Mouse (Mus musculus) olfactory bulb, adult 2 months (tissue): Measurements from ENCODE around the gene Mapk8ip1. TPM values are rescaled to one million over a fixed set of nuclear protein-coding genes. Genes with fewer than 3 reads are reported as not detected.

ENCODE experiments used
- H3K27ac ChIP-seq: fragments of 200-500 bp; 2 replicates; pipeline ENCODE4 v1.5.1; 2012; ENCODE audit warnings: low read depth, low read length; ENCODE audit not compliant: insufficient read depth
- H3K4me1 ChIP-seq: fragments of 200-500 bp; 2 replicates; pipeline ENCODE4 v1.6.1; 2012; ENCODE audit warnings: low read length; ENCODE audit not compliant: control insufficient read depth, insufficient read depth
- H3K4me3 ChIP-seq: fragments of 200-500 bp; 2 replicates; pipeline ENCODE4 v1.5.1; 2012; ENCODE audit warnings: mild to moderate bottlenecking, low read depth, low read length, moderate library complexity; ENCODE audit not compliant: insufficient read depth
- CTCF ChIP-seq: fragments of 200-500 bp; IDR thresholded peaks from 2 replicates; pipeline ENCODE4 v1.5.1; 2012; ENCODE audit warnings: low read depth, mild to moderate bottlenecking, low read length, moderate library complexity; ENCODE audit not compliant: insufficient read depth
- POLR2A ChIP-seq: fragments of 200-500 bp; IDR thresholded peaks from 2 replicates; pipeline ENCODE4 v1.6.1; 2012; ENCODE audit warnings: mild to moderate bottlenecking, low read depth, low read length, moderate library complexity; ENCODE audit not compliant: insufficient read depth
- WGBS: fragments of 180-500 bp; shearing (Covaris S2); methylation state at CpG from one replicate; pipeline ENCODE4 v1.1.7; 2018; 5-methylcytosine and 5-hydroxymethylcytosine counted together
- polyA plus RNA-seq: library from polyadenylated mRNA; stranded (reverse); fragments of >200 nt; gene quantifications from 2 replicates; pipeline ENCODE4 v1.2.4, GENCODE M21; 2012; ENCODE audit warnings: low replicate concordance; ENCODE audit not compliant: missing spikeins, insufficient read depth, insufficient read length

The Mapk8ip1 gene
- polyA plus RNA-seq, 1 experiment: not detected

GRCm38 (mm10) chr2:92397436-92397835 is 3.6 kb downstream of the Mapk8ip1 start:
- no peak overlapping the region for H3K4me3 ChIP-seq
- peaks cover 41% of the 10 kb centered on the region for H3K4me1 ChIP-seq
- 92% methylated on average over 1 of the region's 1 CpGs for WGBS
- TF ChIP-seq POLR2A: no peak
- TF ChIP-seq CTCF: no peak
- no peak overlapping the region for H3K27ac ChIP-seq

DNA sequence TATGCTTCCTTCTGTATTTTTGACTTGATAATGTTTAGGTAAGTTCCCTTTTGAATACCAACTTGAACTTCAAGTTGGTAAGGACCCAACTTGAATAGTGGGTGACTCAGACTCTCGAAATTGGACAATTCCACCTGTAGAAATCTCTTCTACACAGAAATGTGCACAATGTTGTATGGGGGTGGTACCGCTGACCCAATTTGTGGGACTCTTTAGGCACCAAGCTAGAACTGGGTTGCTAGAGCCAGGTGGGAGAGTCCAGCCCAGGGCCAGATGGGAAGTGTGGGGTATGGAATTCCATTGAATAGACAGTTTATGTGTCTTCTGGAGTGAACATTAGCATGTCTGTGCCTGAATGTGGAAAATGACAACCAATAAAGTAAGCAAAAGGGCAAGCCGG is 5.5 kb downstream of the Mapk8ip1 start:
- Histone ChIP-seq H3K27ac (no peak overlapping the region), H3K4me3 (no peak overlapping the region), H3K4me1 (peaks cover 50% of the 10 kb centered on the region)
- TF ChIP-seq POLR2A: no peak
- no peak for TF ChIP-seq CTCF
- 76% methylated on average over 3 of the region's 3 CpGs for WGBS

DNA sequence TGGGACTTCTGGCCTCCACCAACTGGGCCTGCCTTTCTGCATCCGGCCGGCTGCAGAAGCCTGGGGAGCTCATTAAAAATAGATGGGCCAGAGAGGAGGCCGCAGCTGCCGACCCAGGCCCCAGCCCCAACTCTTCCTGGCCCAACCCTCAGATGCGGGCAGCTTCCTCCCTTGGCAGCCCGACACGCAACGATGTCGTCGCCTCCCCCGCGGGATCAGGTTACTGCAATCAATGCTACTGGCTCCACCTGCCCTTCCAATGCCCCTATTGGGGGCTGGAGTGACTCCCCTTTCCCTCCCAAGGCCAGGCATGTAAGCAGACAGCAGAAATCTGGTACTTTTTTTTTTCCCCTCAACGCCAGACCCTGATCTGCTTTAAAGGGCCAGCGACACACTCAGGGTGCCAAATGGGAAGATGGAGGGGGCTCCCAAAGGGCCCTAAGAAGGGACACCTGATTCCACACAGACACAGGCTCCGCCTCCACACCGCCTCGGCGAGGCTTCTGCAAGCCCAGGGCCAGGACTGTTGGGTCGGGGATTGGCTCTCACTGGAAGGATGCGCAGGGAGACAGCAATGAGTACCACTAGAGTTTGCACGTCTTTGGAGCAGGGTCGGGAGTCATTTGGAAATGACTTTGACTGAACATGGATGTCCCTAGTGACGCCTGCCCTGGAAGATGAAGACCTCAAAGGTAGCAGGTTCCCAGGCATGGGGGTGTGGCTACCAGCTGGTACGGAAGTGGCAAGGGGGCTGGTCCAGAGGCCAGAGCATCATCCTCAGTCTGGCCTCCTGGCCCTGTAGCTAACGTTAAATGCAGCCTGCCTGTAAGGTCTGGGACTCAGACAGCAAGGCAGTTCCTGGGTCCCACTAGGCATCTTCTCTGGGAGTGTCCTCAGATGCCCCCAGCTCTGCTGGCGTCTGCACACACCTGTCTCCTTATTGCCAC is 8.5 kb downstream of the Mapk8ip1 start:
- Histone ChIP-seq H3K4me3 (peak overlapping the region; percentile 64), H3K27ac (peak overlapping the region; percentile 92), H3K4me1 (peaks cover 49% of the 10 kb centered on the region)
- 6% methylated on average over 26 of the region's 26 CpGs for whole genome bisulfite sequencing
- TF ChIP-seq POLR2A (no peak), CTCF (no peak)

DNA sequence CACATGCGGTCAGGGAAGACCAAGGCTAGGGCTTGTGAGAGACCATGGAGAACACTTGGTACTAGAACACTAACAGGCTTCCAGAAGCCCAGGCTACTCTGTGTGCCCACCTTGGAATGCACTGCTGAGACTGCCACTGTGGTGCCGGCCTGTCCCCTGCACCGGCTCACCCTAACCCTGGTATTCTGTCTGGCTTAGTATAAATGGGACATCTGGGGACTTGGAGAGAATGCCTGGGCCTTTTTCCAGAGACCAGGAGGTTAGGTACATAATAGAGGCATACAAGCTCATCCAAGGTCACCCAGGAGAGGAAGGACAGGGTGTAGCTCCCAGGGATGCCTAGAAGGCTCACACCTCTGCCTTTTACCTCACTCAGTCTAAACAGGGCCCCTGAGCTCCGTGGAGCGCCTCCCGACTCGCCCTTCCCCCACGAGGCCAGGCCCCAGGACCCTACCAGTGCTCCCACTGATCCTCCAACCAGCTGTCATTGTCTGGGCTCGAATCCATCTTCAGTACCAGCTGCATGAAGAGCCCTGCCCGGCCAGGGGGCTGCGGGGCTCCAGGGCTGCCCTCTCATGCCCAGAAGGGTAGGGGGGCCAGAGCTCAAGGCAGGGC is 9.3 kb downstream of the Mapk8ip1 start:
- Histone ChIP-seq H3K4me1 (peaks cover 52% of the 10 kb centered on the region), H3K4me3 (peak overlapping the region; percentile 64), H3K27ac (peak overlapping the region; percentile 92)
- TF ChIP-seq CTCF (no peak), POLR2A (no peak)
- 14% methylated on average over 11 of the region's 11 CpGs for WGBS

DNA sequence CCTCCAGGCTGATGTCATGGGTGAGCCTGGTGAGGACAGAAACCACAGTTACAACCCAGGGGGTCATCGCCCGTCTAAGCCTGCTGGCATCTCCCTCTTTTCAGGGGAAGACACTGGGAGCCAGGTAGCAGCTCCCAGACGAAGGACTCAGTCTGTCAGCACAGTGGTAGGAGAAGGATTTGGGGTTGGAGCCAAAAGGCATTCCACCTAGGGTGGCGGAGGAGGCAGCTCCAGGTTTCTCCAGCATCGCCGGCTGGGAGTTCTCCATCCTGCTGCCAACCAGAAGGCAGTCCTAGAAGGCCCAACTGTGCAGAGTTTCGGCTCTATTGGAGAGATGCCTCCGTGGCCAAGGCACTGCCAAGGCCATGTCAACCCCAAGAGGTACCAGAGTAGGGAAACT is 9.9 kb downstream of the Mapk8ip1 start:
- Histone ChIP-seq H3K4me1 (peaks cover 55% of the 10 kb centered on the region), H3K27ac (peak overlapping the region; percentile 92), H3K4me3 (peak overlapping the region; percentile 64)
- TF ChIP-seq CTCF: no peak
- TF ChIP-seq POLR2A: no peak
- 46% methylated on average over 8 of the region's 8 CpGs for WGBS

- Histone ChIP-seq H3K4me1 (peaks cover 58% of the 10 kb centered on the region), H3K4me3 (no peak overlapping the region), H3K27ac (peak overlapping the region; percentile 95)
- WGBS: 59% methylated on average over 6 of the region's 6 CpGs
- TF ChIP-seq POLR2A: no peak
- TF ChIP-seq CTCF: no peak
These were observed 10.7 kb downstream of the Mapk8ip1 start for GRCm38 (mm10) chr2:92390206-92390930.

GRCm38 (mm10) chr2:92389645-92390044 is 11.4 kb downstream of the Mapk8ip1 start:
- peak overlapping the region; percentile 95 for H3K27ac ChIP-seq
- peaks cover 64% of the 10 kb centered on the region for H3K4me1 ChIP-seq
- 9% methylated on average over 10 of the region's 10 CpGs for WGBS

DNA sequence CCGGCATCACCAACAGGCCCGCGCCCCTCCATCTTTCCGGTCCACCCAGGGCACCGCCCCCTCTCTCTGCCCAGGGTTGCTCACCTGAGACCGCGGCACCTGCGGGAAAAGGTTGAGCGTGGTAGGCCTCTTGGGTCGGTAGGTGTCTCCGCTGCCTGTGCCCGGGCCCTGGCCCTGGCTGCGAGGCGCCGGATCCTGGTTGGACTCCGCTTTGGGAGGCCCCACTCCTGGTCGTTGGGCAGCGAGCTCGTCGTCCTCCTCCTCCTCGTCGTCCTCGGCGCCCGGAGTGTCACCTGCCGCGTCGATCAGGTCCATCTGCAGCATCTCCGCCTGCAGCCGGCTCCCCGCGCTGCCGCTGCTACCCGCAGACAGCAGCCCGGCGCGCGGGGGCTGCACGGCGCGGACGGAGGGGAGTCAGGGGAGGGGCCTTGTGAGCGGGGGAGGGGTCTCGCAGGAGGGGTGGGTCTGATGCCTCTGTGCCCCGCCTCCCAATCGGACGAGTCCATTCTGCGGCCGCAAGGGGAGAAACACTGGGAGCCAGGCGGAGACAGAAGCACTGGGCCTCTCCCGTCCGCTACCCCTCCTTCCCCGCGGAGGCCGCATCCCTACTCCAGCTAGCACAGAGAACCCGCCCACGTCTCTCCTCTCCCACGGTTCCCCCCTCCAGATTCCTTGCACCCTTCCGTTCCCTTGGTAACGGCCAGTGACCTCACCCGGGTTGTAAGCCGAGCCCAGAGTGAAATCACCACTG is 12.0 kb downstream of the Mapk8ip1 start:
- peaks cover 64% of the 10 kb centered on the region for H3K4me1 ChIP-seq

More at GRCm38 (mm10) chr2:92389645-92390044, 11.4 kb downstream of the Mapk8ip1 start:
- TF ChIP-seq CTCF: no peak
- no peak for TF ChIP-seq POLR2A
- H3K4me3 ChIP-seq: peak overlapping the region; percentile 73

More for the DNA sequence above, 12.0 kb downstream of the Mapk8ip1 start:
- Histone ChIP-seq H3K27ac (peak overlapping the region; percentile 95), H3K4me3 (peak overlapping the region; percentile 73)
- 1% methylated on average over 62 of the region's 62 CpGs for WGBS
- TF ChIP-seq CTCF (no peak), POLR2A (peak; percentile 78)
